Mouse (Mus musculus): ENCODE measurements around the gene Clec2g.
"Not testable (repeated sequence)": the region's sequence is repeated elsewhere in the genome, so short reads cannot be mapped to it uniquely, and the experiment has no call there.

Clec2g gene

DNA sequence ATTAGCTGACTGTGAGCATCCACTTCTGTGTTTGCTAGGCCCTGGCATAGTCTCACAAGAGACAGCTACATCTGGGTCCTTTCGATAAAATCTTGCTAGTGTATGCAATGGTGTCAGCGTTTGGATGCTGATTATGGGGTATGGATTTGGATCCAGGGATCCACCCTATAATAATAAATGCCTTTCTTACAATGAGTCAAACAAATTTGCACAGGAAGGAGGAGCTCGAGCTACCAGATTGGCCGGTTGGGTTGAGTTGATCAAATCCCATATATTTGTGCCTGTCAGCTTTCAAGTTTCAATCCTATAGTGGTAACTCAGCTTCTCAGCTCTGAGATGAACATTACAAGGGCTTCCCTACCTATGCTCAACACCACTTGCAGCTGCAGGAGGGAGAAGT is at the start of gene Clec2g:
Clec2g (plus strand) TSS at position 301 of the 400 bp plus-strand sequence.
- DNase-seq (ENCODE audit: inconsistent age in 2 of 2, low spot score in 1 of 2): not testable (repeated sequence)

DNA sequence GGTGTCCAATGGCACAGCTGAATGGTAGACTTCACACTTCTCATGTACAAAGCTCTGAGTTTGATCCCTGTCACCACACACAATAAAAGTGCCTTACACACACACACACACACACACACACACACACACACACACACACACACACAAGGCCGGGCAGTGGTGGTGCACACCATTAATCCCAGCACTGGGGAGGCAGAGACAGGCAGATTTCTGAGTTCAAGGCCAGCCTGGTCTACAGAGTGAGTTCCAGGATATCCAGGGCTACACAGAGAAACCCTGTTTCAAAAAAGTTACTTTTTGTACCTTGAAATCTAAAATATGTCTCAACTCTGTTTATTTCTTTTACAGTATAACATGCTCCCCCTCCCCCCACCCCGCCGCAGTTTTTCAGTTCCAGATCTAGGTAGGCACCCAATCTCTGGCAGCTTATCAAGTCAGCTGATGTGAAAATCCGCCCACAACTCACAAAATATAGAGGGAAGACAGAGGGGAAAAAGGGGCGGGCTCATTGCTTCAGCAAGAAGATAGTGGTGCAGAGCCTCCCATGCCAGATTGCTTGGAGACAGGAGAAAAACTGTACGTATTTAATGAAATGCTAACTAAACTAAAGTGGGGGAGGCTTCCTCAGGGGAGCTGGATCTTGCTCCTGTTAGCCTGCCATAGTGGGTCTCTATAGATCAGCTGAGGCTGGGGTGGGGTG is 46.9 kb upstream of the Clec2g start, which contains the start of gene Clec2i:
Clec2i (plus strand) TSS at position 498 of the 700 bp plus-strand sequence.
- DNase-seq (ENCODE audit: inconsistent age in 2 of 2, low spot score in 1 of 2): not testable (repeated sequence)

DNA sequence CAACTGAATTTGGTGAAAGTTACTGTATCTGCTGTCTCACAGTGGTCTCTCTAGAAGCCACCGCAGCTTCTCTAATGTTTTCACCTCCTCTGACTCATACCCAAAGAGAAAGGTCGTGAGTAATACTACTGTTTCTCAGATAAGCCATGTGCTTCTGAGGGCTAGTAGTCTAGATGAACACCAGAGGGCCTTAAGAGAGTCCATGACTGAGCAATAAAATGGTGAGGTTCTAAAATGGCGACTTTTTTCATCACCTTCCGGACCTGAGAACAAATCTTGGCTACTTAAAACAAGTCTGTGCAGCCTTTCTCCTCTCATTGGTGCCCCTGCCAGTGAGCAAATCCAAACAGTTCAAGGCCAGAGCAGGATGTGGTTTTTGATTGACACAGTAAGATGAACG is 45.3 kb upstream of the Clec2g start:
- no peak for DNase-seq (ENCODE audit: inconsistent age in 2 of 2, low spot score in 1 of 2)

DNA sequence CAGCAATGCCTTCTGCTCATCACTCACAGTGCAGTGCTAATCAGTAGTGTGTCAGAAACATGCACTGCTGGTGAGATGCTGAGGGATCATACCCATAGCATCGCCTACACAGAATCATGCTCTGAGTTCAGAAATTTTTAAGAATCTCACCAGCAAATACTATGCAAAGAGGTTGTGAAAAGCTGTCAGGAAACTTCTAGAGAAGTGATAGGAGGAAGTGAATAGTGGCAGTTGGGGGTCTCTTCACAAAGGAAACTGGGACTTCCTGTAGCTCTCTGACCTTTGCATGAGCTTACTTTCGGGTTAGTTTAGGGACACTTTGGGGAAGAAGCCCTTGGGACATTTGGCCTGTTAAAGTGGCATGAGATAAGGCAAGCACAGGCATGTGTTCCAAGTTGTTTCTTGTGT is 43.2 kb upstream of the Clec2g start, which contains the start of gene BC035044:
BC035044 (minus strand) TSS at position 179 of the 408 bp plus-strand sequence.
- no peak for DNase-seq (ENCODE audit: inconsistent age in 2 of 2, low spot score in 1 of 2)

DNA sequence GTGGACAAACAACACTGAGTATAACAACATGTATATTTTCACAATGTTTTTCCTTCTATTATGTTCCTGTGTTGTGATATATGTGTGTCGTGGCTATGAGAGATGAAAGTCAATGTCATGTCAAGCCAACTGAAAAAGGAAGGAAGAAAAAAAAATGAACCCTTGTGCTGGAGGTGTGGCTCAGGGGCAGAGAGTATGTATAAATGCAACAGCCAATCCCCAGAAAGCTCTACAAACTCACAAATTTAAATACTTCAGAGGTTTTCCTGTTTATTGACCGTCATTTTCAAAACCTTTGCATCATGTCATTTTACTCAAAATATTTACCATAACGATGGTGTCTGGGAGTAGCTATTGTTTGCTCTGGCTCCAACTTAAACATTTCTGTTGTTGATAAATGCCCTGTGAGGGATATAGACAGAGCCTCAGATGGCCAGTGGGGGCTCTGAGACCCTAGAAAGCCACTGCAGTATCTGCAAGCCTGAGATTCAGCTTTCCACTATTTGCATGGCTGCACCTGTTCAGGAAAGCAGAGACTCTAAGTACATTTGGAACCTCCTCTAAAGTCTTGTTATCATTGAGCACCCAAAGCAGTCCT is 38.7 kb upstream of the Clec2g start:
- DNase-seq (ENCODE audit: inconsistent age in 2 of 2, low spot score in 1 of 2): no peak

DNA sequence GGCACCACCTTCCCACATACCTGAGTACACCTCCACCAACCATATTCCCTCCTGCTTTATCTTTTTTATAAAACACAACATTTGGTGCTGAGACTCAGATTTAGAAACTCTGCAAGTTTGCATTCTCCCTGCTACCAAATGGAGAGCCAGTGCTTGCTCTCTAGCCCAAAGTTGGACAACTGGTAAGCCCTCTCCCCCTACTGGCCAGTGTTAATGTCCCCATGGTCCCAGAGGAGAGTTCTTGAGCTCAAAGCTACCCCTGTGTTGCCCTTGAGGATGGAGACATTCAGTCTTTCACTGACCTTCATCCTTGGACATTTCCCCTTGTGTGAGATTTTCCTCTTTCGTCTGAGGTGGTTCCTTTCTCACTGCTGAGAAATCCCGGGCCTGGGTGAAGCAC is 34.1 kb upstream of the Clec2g start:
- no peak for DNase-seq (ENCODE audit: inconsistent age in 2 of 2, low spot score in 1 of 2)

DNA sequence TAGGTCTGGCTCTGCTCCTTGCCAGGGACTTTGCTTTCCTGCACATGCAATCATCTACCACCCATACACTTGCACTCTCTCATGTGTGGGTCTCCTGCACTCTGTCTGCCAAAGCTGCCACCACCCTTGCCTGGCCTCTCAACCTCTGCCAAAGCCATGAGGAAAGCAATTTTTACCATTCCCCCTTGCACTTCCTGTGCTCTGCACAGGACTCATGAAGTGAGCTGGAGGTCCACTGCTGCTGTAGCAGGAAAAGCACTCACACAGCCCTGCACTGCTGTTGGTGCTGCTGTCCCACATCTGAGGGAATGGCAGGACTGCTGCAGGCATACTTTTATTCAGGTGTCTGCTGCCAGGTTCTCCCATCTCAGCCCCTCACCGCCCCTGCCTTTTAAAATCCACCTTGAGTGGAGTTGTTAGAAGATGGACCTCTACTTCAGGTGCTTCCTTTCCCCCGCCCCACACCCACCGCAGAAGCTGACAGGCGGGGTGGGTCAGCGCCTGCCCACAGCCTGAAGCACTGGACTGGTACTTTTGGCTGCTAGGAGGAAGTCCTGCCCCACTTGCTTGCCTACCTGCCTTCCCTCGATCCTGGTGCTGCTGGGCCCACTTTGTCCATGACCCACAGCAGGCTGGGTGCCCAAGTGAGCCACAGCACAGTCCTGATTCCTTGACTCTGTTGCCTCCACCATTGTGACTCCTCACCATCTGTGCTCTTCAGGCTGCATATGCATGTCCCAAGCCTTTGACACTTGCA is 33.2 kb upstream of the Clec2g start:
- DNase-seq (ENCODE audit: inconsistent age in 2 of 2, low spot score in 1 of 2): not testable (repeated sequence)

DNA sequence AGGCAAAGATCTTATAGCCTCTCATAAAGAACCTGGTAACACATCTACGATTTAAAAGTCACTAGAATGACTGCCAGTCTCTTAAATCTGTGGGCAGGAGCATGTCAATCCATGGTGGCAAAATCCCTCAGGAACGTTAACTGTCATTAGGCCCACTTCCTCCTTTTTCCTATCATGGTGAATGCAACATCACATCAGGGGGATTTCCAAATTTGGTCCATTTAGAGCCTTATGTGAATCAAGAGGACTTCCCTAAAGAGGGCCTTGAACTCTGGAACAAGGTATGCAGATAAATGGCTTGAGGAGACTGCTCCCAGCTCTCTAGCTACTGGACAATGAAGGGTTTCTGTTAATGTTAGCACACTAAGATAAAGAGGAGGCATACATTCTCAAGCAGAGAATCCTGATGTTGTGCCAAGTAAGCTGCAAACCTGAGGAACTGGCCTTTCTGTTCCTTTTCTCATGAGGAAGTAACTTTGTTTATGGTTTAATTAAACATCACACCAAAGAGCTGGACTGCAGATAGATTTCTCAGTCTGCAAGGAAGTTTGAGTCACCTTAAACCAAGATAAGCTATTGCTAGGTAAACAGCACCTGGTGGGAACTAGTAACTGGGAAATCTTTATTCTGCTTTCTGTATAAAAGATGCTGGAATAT is 20.5 kb upstream of the Clec2g start:
- no peak for DNase-seq (ENCODE audit: inconsistent age in 2 of 2, low spot score in 1 of 2)

DNA sequence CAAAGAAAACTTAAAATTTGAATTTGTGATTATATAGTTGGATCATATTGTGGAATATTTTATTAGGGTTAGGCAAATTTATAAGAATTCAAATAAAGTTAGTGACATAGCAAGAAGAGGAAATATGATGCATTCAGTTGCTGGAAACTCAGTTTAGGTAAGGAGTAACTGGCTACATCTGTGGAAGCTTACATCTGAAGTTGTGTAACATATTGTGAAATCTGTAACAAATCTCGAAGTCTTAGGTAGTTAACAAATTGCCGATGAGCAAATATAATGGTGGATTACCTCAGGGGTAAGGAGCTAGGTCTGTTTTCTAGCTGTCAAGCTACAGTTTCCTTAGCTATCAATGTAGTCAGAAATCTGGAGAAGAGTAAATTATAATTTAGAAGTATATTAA is 16.9 kb upstream of the Clec2g start:
- no peak for DNase-seq (ENCODE audit: inconsistent age in 2 of 2, low spot score in 1 of 2)

DNA sequence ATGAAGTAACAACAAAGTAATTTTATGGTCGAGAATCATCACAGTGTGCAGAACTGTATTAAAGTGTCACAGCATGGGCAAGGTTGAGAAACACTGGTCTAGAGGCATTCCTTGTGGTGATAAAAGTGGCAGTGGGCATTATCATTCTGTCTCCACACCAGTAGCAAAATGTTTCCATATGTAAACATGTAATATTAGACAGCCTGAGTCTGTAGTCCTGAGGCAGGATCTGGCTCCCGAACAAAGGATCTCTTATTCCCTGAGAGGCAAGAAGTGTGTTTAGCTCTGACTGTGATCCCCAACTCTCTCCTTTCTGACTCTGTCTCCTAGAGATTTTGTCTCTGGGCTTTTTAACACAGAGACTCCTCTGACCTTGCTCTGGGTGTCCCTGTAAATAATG is 1.1 kb upstream of the Clec2g start:
- DNase-seq (ENCODE audit: inconsistent age in 2 of 2, low spot score in 1 of 2): no peak

DNA sequence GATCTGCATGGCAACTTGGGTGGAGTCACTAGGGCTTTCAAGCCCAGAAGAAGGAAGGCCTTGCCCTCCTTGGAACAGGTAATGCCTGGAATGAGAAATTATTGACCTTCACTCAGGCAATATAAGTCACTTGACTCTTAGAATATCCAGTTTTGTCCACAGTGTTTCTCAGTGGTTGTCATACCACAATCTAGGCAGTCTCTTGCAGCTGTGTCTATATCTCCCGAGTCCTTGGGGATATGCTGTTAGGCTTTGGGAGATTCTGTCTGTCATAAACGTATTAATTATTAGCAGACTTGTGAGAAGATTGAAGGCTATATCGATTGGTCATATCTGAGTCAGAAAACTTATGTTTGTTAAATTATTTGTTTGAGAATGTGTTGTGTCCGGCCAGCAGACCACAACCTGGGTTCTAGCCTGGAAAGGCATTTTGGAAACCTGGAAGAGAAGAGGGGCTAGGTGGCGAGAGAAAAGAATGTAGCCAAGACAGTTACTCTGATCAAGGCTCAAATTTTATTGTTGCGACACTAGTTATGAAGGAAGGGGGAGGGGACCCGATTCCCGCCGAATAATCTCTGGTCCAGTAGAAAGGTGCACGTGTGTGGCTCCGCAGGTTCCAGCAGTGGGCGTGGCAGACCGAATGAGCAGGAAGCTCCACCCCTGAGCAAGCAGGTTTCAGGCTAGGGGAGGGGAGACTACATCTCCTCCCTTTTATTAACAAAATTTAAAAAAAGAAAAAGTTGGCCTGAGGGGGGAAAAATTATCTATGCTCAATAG is 1.9 kb downstream of the Clec2g start:
- DNase-seq (ENCODE audit: inconsistent age in 2 of 2, low spot score in 1 of 2): not testable (repeated sequence)

DNA sequence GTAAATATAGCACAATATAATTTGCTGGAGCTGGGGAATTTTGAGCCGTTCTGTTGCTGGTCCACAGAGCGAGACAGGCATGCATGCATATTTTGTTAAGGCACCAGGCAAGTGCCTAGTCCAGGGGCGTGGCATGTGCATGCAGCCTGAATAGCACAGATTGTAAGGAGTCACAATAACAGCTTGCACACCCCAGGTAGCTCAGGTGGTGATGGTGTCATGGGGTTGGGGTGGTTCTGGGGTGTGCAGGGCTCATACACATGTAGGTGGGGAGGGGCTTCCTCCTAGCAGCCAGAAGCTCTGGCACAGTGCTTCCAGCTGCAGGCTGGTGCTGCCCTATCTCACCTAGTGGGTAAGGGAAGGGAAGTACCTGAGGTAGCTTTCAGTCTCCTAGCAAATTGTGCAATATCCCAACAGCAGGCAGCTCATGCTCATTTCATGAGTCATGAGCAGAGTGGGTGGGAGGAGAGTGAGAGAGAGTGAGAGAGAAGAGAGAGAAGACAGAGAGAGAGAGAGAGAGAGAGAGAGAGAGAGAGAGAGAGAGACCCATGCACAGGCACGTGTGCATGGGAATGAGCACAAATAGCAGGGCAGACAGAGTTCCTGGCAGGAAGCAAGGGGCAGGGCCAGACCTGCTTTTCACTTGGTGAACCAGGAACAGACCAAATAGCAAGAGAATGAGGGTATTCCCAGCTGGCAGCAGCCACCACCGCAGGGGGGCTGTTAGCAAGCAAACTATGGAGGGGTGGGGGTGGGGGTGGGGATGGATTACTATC is 7.7 kb downstream of the Clec2g start:
- DNase-seq (ENCODE audit: inconsistent age in 2 of 2, low spot score in 1 of 2): no peak

DNA sequence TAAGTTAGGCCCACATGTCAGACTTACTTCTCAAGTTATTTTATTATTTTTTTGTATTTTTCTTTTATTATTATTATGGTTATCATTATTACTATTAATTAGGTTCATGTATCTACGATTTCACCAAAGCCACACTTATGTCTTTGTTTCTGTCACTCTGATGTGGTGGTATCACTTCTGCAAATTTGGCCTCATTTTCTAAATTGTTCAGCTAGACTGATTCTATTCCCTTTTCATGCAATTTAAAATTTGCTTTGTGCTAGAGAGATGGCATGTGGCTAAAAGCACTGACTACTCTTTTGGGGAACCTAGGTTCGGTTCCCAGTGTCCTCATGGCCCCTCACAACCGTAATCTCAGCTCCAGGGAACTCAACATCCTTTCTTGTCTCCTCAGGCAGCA is 11.4 kb downstream of the Clec2g start:
- DNase-seq (ENCODE audit: inconsistent age in 2 of 2, low spot score in 1 of 2): no peak

DNA sequence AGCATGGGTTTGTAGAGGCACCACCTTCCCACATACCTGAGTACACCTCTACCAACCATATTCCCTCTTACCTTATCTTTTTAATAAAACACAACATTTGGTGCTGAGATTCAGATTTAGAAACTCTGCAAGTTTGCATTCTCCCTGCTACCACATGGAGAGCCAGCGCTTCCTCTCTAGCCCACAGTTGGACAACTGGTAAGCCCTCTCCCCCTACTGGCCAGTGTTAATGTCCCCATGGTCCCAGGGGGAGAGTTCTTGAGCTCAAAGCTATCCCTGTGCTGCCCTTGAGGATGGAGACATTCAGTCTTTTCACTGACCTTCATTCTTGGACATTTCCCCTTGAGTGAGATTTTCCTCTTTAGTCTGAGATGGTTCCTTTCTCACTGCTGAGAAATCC is 26.9 kb downstream of the Clec2g start:
- DNase-seq (ENCODE audit: inconsistent age in 2 of 2, low spot score in 1 of 2): no peak

DNA sequence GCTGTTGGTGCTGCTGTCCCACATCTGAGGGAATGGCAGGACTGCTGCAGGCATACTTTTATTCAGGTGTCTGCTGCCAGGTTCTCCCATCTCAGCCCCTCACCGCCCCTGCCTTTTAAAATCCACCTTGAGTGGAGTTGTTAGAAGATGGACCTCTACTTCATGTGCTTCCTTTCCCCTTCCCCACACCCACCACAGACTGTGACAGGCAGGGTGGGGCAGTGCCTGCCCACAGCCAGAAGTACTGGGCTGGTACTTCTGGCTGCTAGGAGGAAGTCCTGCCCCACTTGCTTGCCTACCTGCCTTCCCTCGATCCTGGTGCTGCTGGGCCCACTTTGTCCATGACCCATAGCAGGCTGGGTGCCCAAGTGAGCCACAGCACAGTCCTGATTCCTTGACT is 27.9 kb downstream of the Clec2g start:
- not testable (repeated sequence) for DNase-seq (ENCODE audit: inconsistent age in 2 of 2, low spot score in 1 of 2)

DNA sequence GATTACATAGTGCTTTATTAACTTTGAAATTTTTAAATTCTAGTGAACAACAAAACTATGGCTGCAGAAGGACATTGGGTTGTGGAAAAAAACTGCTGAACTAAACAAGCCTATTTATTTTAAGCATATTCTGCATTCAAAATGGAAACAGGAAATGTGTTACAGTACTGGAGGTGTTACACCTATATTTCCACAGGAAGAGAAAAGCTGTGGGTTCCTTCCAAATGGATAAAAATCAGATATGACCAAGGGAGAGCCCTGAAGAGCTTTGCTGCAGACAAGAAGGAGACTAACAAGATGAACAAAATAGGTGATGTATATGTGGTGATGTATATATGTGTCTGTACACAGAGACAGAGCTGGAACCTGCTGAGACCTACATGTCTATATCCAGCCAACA is 30.3 kb downstream of the Clec2g start:
- DNase-seq (ENCODE audit: inconsistent age in 2 of 2, low spot score in 1 of 2): no peak

DNA sequence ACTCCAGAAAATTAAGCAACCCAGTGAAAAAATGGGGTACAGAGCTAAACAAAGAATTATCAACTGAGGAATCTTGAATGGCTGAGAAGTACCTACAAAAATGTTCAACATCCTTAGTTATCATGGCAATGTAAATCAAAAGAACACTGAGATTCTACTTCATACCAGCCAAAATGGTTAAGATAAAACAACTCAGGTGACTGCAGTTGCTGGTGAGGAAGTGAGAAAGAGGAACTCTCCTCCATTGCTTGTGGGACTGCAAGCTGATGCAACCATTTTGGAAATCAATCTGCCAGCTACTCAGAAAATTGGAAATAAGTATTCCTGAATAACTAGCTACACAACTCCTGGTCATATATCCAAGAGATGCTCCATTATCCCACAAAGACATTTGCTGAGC is 34.3 kb downstream of the Clec2g start:
- DNase-seq (ENCODE audit: inconsistent age in 2 of 2, low spot score in 1 of 2): no peak

DNA sequence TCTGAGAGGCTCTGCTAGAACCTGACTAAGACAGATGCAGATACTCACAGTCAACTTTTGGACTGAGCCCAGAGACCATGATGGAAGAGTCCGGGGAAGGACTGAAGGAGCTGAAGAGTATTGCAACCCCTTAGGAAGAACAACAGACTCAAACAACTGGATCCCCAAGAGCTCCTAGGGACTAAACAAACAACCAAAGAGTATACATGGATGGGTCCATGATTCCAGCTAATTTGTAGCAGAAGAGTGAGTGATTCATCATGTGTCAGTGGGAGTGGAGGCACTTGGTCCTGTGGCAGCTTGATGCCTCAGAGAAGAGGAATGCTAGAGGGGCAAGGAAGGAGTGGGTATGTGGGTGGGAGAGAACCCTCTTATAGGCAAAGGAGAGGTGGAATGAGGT is 35.6 kb downstream of the Clec2g start:
- no peak for DNase-seq (ENCODE audit: inconsistent age in 2 of 2, low spot score in 1 of 2)

DNA sequence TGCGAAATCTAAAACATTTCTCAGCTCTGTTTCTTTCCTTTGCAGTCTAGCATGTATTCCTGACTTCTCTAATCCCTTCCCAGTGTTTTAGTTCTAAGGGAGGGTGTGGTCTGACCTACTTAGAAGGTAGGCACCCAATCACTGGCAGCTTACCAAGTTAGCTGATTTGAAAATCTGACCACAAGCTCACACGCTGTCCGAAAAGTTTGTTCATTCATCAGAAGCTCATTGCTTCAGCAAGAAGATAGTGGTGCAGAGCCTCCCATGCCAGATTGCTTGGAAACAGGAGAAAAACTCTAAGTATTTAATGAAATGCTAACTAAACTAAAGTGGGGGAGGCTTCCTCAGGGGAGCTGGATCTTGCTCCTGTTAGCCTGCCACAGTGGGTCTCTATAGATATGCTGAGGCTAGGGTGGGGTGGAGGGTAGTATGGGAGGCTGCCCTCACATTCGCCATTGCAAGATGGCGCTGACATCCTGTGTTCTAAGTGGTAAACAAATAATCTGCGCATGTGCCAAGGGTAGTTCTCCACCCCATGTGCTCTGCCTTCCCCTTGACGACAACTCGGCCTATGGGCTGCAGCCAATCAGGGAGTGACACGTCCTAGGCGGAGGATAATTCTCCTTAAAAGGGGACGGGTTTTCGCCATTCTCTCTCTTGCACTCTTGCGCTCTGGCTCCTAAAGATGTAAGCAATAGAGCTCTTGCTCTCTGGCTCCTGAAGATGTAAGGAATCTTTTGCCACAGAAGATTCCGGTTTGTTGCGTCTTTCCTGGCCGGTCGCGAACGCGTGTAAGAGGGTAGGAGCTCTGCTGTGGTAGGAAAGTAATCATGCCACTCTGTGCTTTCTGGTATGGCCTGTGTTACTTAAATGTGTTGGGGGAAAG is 36.6 kb downstream of the Clec2g start:
- DNase-seq (ENCODE audit: inconsistent age in 2 of 2, low spot score in 1 of 2): not testable (repeated sequence)
